Mouse (Mus musculus) forebrain, embryonic 16.5 days (tissue): Measurements from ENCODE around the gene Cul4b. TPM values are rescaled to one million over a fixed set of nuclear protein-coding genes. Genes with fewer than 3 reads are reported as not detected.
A peak's percentile ranks its signal among the peaks of the same experiment; 100 is the strongest.

Experiments
- ATAC-seq: fragments of 200-750 bp; cut with Nextera tagmentation; 2 replicates; pipeline ENCODE4 v1.8.0; 2017; ENCODE audit warnings: mild to moderate bottlenecking, moderate library complexity
- H3K27ac ChIP-seq: fragments of 300-500 bp; sonication (generic); 2 replicates; pipeline ENCODE4 v1.5.1; 2014; ENCODE audit warnings: low read length, control low read depth
- H3K27me3 ChIP-seq: fragments of 300-500 bp; sonication (generic); replicated peaks from 2 replicates; pipeline ENCODE4 v1.6.1; 2014; ENCODE audit warnings: low read length; ENCODE audit not compliant: control insufficient read depth, insufficient read depth
- H3K36me3 ChIP-seq: fragments of 300-500 bp; sonication (generic); 2 replicates; pipeline ENCODE4 v1.6.1; 2014; ENCODE audit not compliant: control insufficient read depth, insufficient read depth
- H3K4me1 ChIP-seq: fragments of 300-500 bp; sonication (generic); replicated peaks from 2 replicates; pipeline ENCODE4 v1.6.1; 2014; ENCODE audit warnings: low read length; ENCODE audit not compliant: control insufficient read depth, insufficient read depth
- H3K4me2 ChIP-seq: fragments of 300-500 bp; sonication (generic); 2 replicates; pipeline ENCODE4 v1.6.1; 2014; ENCODE audit warnings: mild to moderate bottlenecking, low read length, control low read depth
- H3K4me3 ChIP-seq: fragments of 300-500 bp; sonication (generic); replicated peaks from 2 replicates; pipeline ENCODE4 v1.5.1; 2014; ENCODE audit warnings: mild to moderate bottlenecking, low read length, control low read depth
- H3K9ac ChIP-seq: fragments of 300-500 bp; sonication (generic); replicated peaks from 2 replicates; pipeline ENCODE4 v1.6.1; 2014; ENCODE audit warnings: low read depth, low read length, control low read depth
- H3K9me3 ChIP-seq: fragments of 300-500 bp; sonication (generic); 2 replicates; pipeline ENCODE4 v1.6.1; 2016; ENCODE audit warnings: low read length; ENCODE audit not compliant: control insufficient read depth
- WGBS: fragments of 180-500 bp; shearing (Covaris S2); extraction: QIAGEN DNeasy Blood & Tissue Kit; methylation state at CpG from one replicate; pipeline ENCODE4 v1.1.7; 2014; 5-methylcytosine and 5-hydroxymethylcytosine counted together
- polyA plus RNA-seq: library from polyadenylated mRNA; unstranded; fragments of >200 nt; fragmentation: Nextera tagmentation; extraction: Ambion mirVana; gene quantifications from 2 replicates; pipeline ENCODE4 v1.2.1, GENCODE M21; 2015

The Cul4b gene
- 17.2 and 21.6 TPM in 2 replicates for polyA plus RNA-seq

DNA sequence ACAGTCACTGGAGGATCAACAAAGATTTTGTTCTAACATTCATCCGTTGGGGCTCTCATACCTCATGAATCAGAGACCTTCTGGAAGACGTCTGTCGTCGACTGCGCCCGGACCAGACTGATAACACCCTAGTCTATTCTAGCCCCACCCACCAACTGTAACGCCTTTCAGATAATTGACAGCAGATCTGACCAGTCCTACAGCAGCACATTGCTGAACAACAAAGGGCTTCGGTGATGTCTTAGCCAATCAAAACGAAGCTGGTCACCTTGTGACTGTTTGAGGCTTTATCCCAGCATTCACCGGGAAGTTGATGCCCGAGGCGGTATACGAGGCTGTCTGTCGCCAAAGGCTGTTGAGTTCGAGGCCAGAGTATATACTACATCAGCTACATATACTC is at the start of gene Cul4b:
TSS of gene Cul4b (minus strand) at position 119 of the 400 bp plus-strand sequence.
- 91% methylated on average over 15 of the region's 15 CpGs for WGBS
- Histone ChIP-seq H3K9ac (no peak within 1 kb of the TSS), H3K4me1 (no peaks in the 10 kb centered on the region), H3K4me2 (no peak within 1 kb of the TSS), H3K4me3 (no peak within 1 kb of the TSS), H3K27me3 (no peaks in the 10 kb centered on the region), H3K27ac (no peak within 1 kb of the TSS), H3K36me3 (no peaks in the 10 kb centered on the region), H3K9me3 (no peaks in the 10 kb centered on the region)
- ATAC-seq, result no peak

GRCm38 (mm10) chrX:38600995-38601369 is 25.0 kb upstream of the Cul4b start:
- H3K4me2 ChIP-seq, result peak overlapping the region; percentile 65
- ATAC-seq, result peak; percentile 78
- WGBS, result 21% methylated on average over 3 of the region's 3 CpGs
- no peaks in the 10 kb centered on the region for H3K9me3 ChIP-seq
- no peaks in the 10 kb centered on the region for H3K27me3 ChIP-seq
- peak overlapping the region; percentile 64 for H3K9ac ChIP-seq
- peak overlapping the region; percentile 56 for H3K4me3 ChIP-seq
- no peaks in the 10 kb centered on the region for H3K4me1 ChIP-seq
- H3K27ac ChIP-seq, result peak overlapping the region; percentile 86
- no peaks in the 10 kb centered on the region for H3K36me3 ChIP-seq

- whole genome bisulfite sequencing, result 13% methylated on average over 23 of the region's 26 CpGs
- Histone ChIP-seq H3K36me3 (no peaks in the 10 kb centered on the region), H3K4me3 (peak within 1 kb of the TSS; percentile 56), H3K27me3 (no peaks in the 10 kb centered on the region), H3K4me1 (no peaks in the 10 kb centered on the region), H3K4me2 (peak within 1 kb of the TSS; percentile 65), H3K27ac (peak within 1 kb of the TSS; percentile 86), H3K9ac (peak within 1 kb of the TSS; percentile 64), H3K9me3 (no peaks in the 10 kb centered on the region)
- peak; percentile 95 for ATAC-seq
Observed at GRCm38 (mm10) chrX:38600177-38600994, 24.4 kb upstream of the Cul4b start, which contains the start of gene Mcts1. Mcts1 (plus strand) TSS chrX:38600578.

DNA sequence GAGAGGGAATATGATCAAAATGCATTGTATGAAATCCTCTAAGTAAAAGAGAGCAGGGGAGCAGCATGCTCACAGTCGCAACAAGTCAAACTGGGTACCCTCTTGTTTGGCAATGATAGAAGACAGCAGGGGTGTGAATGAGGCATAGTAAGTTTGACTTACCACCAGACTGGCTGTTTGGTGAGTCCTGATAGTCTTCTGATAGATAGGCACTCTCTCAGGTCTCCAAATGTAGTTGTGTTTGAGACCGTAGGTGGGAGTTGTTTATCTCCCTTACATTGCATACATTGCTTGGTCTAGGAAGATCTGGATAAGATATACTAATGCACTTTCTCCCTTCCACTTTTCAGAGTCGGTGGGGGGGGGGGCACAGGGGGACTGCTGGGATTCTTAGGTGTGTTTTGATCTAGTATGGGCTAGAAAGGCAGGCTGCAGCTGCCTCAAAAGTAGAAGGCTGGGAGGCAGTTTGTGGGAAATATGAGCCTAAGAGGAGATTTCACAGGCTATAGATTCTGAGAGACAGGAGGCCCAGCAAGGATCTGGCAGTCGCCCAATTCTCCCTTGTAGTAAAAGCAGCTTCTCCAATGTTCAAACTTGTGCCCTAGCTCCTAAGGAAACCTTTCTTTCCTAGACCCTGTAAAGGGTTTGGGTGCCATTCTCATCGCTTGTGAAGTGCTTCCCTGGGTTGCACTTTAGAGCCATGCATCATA is 17.3 kb upstream of the Cul4b start:
- no peaks in the 10 kb centered on the region for H3K36me3 ChIP-seq
- no peak overlapping the region for H3K4me3 ChIP-seq
- ATAC-seq, result no peak
- 64% methylated on average over 5 of the region's 5 CpGs for WGBS
- H3K4me2 ChIP-seq, result no peak overlapping the region
- H3K27ac ChIP-seq, result no peak overlapping the region
- no peaks in the 10 kb centered on the region for H3K9me3 ChIP-seq
- H3K9ac ChIP-seq, result no peak overlapping the region
- no peaks in the 10 kb centered on the region for H3K4me1 ChIP-seq
- H3K27me3 ChIP-seq, result no peaks in the 10 kb centered on the region

GRCm38 (mm10) chrX:38591749-38592148 is 15.8 kb upstream of the Cul4b start:
- H3K4me1 ChIP-seq, result no peaks in the 10 kb centered on the region
- no peak overlapping the region for H3K4me3 ChIP-seq
- H3K27ac ChIP-seq, result no peak overlapping the region
- H3K36me3 ChIP-seq, result no peaks in the 10 kb centered on the region
- H3K9ac ChIP-seq, result no peak overlapping the region
- no peaks in the 10 kb centered on the region for H3K9me3 ChIP-seq
- H3K27me3 ChIP-seq, result no peaks in the 10 kb centered on the region
- WGBS, result 84% methylated on average over 3 of the region's 3 CpGs
- no peak overlapping the region for H3K4me2 ChIP-seq
- ATAC-seq, result no peak

- Histone ChIP-seq H3K4me1 (no peaks in the 10 kb centered on the region), H3K9ac (no peak overlapping the region), H3K27ac (no peak overlapping the region), H3K9me3 (no peaks in the 10 kb centered on the region), H3K4me3 (no peak overlapping the region), H3K36me3 (no peaks in the 10 kb centered on the region), H3K4me2 (no peak overlapping the region), H3K27me3 (no peaks in the 10 kb centered on the region)
- WGBS, result 64% methylated on average over 4 of the region's 4 CpGs
- ATAC-seq, result no peak
Observed at GRCm38 (mm10) chrX:38589827-38590226, 13.8 kb upstream of the Cul4b start.

DNA sequence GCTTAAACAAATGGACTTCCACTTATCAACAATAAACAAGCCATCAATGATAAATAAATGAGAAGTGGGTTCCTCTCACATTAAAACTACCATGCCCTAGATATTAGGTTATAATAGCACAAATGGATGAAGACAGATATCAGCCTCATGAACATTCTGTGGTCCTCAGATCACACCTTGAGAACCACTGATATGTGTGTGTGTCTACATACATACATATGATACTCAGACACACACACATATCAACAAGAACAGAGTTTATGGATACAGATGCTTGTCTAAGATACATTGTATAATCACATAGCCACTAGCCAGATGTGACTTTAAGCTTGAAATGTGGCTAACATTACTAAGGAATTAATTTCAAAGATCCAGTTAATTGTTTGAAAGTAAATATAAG is 7.3 kb upstream of the Cul4b start:
- no peaks in the 10 kb centered on the region for H3K9me3 ChIP-seq
- no peak for ATAC-seq
- H3K4me1 ChIP-seq, result no peaks in the 10 kb centered on the region
- no peak overlapping the region for H3K27ac ChIP-seq
- no peaks in the 10 kb centered on the region for H3K27me3 ChIP-seq
- H3K4me2 ChIP-seq, result no peak overlapping the region
- no peak overlapping the region for H3K9ac ChIP-seq
- H3K4me3 ChIP-seq, result no peak overlapping the region
- H3K36me3 ChIP-seq, result no peaks in the 10 kb centered on the region

GRCm38 (mm10) chrX:38581140-38581539 is 5.1 kb upstream of the Cul4b start:
- H3K27me3 ChIP-seq, result no peaks in the 10 kb centered on the region
- WGBS, result 90% methylated on average over 1 of the region's 1 CpGs
- no peak for ATAC-seq
- H3K27ac ChIP-seq, result no peak overlapping the region
- no peak overlapping the region for H3K4me2 ChIP-seq
- H3K36me3 ChIP-seq, result no peaks in the 10 kb centered on the region
- H3K4me3 ChIP-seq, result no peak overlapping the region
- no peaks in the 10 kb centered on the region for H3K4me1 ChIP-seq
- H3K9ac ChIP-seq, result no peak overlapping the region
- no peaks in the 10 kb centered on the region for H3K9me3 ChIP-seq

- Histone ChIP-seq H3K4me2 (no peak overlapping the region), H3K4me3 (no peak overlapping the region), H3K27ac (no peak overlapping the region), H3K36me3 (no peaks in the 10 kb centered on the region), H3K9me3 (no peaks in the 10 kb centered on the region), H3K4me1 (peaks cover 6% of the 10 kb centered on the region; the same call in 1 of the 2 replicates), H3K27me3 (no peaks in the 10 kb centered on the region), H3K9ac (no peak overlapping the region)
- WGBS, result 79% methylated on average over 6 of the region's 6 CpGs
- ATAC-seq, result no peak
Observed at GRCm38 (mm10) chrX:38566521-38567205, 9.3 kb downstream of the Cul4b start.
